Mouse (Mus musculus) left cerebral cortex, postnatal 14 days (tissue): ENCODE results near the gene Ebf4. TPM values are rescaled to one million over a fixed set of nuclear protein-coding genes. Genes with fewer than 3 reads are reported as not detected.

Experiments used
- DNase-seq, 2 experiments: peaks; one replicate each; pipeline ENCODE4 v3.0.0; 2021 to 2022; ENCODE audit warnings: low spot score in 2 of 2, mixed read lengths in 1 of 2
- intact Hi-C: fragments of 180-260 bp; cut with DNase I; formaldehyde crosslinking; loops from one replicate; pipeline ENCODE4 v1.15.1; 2025
- long read RNA-seq, 2 experiments: library from polyadenylated mRNA; stranded (forward); transcript quantifications; one replicate each; pipeline ENCODE4 v2.0.0; 2021
- total RNA-seq, 2 experiments: library from RNA; stranded (reverse); gene quantifications; 2 replicates each; pipeline ENCODE4 v1.2.3; 2021

The Ebf4 gene
- 10 to 100 TPM in 1 of 2 experiments, 1 to 10 TPM in 1; 9.1 to 11.7 TPM for total RNA-seq
- long read RNA-seq, experiment 1, partial matches to known transcripts: 2 of 10 reads
- long read RNA-seq, experiment 1, other reads (novel, unspliced or antisense): 5 of 10 reads
- long read RNA-seq, experiment 2, transcript Ebf4-203 (18 exons, 2,982 nt): major isoform, 6 of 13 reads
- long read RNA-seq, experiment 2, partial matches to known transcripts: 1 of 13 reads
- long read RNA-seq, experiment 2, other reads (novel, unspliced or antisense): 5 of 13 reads

DNA sequence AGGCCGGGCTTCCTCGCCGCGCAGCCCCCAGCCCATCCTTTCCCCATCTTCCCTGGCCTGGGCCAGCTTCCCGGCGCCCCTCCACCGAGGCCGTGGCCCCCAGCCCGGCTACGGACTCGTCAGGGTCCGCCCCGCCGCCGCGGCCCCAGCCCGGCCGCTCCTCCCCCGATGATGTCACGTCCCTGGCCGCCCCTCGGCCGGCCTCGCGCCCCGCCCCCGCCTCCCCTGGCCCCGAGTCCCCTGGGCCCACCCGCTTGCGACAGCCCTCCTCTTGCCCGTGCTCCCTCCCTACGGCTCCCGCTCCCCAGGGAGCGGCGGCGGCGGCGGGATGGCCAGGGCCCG, at the start of gene Ebf4:
TSS of gene Ebf4 (plus strand) at position 234 of the 342 bp plus-strand sequence.
- intact Hi-C loops: loop anchor here (10.0 kb wide), 1 partner anchor 230 kb away; no protein-coding TSS in a partner anchor
- peak in 1 of 2 experiments; percentile 39 for DNase-seq

DNA sequence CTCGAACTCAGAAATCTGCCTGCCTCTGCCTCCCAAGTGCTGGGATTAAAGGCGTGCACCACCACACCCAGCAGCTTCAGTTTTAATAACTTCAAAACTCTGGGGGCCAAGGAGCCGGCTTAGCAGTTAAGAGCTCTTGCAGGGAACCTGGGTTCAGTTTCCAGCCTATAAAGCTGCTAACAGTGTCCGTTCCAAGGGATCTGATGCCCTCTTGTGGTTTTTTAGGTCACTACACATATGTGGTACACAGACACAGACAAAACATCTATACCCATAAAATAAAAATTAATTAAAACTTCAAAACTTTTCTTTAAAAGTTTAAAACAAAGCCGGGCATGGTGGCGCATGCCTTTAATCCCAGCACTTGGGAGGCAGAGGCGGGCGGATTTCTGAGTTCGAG, 48.1 kb upstream of the Ebf4 start:
- DNase-seq: peak; percentile 42 to 55
- intact Hi-C loops: loop anchor here (5.0 to 10.0 kb wide), 3 partner anchors 65 to 342 kb away; no protein-coding TSS in a partner anchor

GRCm38 (mm10) chr2:130248226-130248625, 46.7 kb upstream of the Ebf4 start:
- DNase-seq: no peak
- intact Hi-C loops: loop anchor here (5.0 to 10.0 kb wide), 3 partner anchors 66 to 343 kb away; no protein-coding TSS in a partner anchor

GRCm38 (mm10) chr2:130256762-130257161, 38.2 kb upstream of the Ebf4 start:
- intact Hi-C loops: no loop called here
- no peak for DNase-seq

DNA sequence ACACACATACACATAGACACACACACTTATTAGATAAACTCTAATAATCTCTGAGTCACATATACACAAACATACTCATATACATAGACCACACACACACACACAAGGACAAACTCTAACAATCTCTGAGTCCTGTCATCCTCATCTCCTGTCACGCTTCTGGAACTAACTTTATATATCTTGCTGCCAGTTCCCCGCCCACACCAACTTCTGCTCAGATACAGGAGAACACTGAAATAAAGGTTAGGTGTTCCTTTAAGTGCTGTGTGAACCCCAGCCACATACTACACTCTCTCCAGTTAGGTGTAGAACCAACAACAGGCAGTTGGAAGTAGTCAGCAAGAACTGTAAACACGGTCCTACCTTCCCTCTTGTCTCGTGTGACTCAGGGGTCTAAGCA, 34.1 kb upstream of the Ebf4 start:
- peak in 1 of 2 experiments; percentile 50 for DNase-seq
- intact Hi-C loops: no loop called here

GRCm38 (mm10) chr2:130261914-130262313, 33.1 kb upstream of the Ebf4 start:
- no peak for DNase-seq
- intact Hi-C loops: no loop called here

DNA sequence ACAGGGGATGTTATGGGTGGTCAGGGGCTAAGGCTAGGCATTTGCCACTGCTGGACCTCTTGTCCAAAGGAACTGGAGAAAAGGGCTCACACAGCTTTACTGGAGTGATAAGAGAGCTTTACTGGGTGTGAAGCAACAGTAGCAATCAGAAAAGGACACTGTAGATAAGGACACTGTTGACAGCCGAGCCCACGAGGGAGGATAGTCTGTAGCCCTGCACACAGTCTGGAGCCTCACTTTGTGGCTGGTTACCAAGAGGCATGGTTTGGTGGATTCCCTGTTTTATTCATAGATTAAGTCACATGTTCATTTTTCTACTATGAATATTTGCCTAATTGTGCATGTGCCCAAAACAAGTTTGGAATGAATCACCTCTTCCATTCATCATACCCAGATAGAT, 32.6 kb upstream of the Ebf4 start:
- intact Hi-C loops: no loop called here

DNA sequence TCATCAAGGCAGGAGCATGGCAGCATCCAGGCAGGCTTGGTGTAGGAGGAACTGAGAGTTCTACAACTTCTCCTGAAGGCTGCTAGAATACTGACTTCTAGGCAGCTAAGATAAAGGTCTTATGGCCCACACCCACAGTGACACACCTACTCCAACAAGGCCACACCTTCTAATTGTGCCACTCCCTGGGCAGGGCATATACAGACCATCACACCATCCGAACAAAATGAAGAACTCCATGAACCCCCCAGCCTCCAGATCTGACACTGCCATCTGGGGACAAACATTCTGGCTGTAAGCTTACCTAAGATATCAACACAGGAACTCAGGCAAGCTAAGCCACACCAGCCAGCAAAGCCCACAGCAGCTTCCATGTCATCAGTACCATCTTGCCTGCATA, 29.4 kb upstream of the Ebf4 start:
- intact Hi-C loops: no loop called here
- no peak for DNase-seq

More for the DNA sequence above, 32.6 kb upstream of the Ebf4 start:
- no peak for DNase-seq

DNA sequence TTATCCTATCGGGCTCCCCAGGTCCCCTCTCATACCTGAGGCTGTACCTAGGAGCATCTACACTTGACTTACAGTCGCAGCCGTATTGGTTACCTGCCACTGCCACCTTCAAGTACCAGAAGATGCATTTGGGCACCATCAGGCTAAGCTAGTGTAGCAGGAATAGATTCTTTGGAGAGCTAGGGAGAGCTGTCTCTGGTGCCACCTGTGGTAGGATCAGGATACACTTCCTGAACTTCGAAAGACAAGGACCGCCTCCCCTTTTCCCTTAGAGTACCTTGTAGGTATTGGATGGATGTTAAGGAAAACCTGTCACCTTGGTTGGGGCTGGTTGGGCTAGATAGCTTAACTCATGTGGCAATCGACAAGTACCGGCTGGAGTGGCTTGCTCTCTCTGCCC, 26.9 kb upstream of the Ebf4 start:
- intact Hi-C loops: no loop called here

DNA sequence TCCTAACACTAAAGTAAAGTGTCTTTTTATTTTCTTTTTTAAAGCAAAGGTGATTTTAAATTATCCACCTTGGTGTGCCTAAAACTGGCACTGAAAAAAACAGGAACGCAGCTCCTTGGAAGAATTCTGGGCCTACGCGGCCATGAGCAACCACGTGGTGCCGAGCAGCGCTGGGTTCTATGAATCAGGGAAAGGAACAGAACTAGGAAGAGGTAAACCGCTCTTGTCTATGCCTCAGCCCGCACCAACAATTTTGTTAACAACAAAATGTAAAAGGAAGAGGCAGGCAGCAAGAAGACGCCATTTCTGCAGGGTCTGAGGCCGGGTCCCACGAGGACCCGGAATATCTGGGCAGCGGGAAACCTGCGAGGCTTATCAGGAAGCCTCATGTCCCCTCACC, 21.2 kb upstream of the Ebf4 start:
- no peak for DNase-seq
- intact Hi-C loops: loop anchor here (2.0 kb wide), 1 partner anchor 95 kb away; the partner anchor contains the start of gene Snrpb

More for the DNA sequence above, 26.9 kb upstream of the Ebf4 start:
- no peak for DNase-seq

GRCm38 (mm10) chr2:130274149-130274861, 20.7 kb upstream of the Ebf4 start, which contains the start of gene Nop56:
Gene Nop56, plus strand, starts transcription at chr2:130274430.
- intact Hi-C loops: loop anchor here (2.0 kb wide), 1 partner anchor 96 kb away; the partner anchor contains the start of gene Snrpb
- DNase-seq: peak; percentile 100

- intact Hi-C loops: loop anchor here (2.0 kb wide), 1 partner anchor 96 kb away; the partner anchor contains the start of gene Snrpb
These were observed 20.1 kb upstream of the Ebf4 start for GRCm38 (mm10) chr2:130274862-130275261.

DNA sequence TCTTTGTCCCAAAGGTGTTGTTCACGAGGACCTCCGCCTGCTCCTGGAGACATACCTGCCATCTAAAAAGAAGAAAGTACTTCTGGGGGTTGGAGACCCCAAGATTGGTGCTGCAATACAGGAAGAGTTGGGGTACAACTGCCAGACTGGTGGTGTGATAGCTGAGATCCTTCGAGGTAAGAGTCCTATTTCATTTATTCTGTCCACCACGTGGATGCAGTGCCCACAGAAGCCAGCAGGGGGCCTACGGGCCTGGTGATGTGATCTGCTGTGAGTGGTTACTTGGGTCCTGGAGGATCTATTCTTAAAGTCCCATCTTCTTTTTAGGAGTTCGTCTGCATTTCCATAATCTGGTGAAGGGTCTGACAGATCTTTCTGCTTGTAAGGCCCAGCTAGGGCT, 19.3 kb upstream of the Ebf4 start:
- intact Hi-C loops: loop anchor here (2.0 kb wide), 1 partner anchor 97 kb away; the partner anchor contains the start of gene Snrpb
- DNase-seq: peak; percentile 64 to 86

More at GRCm38 (mm10) chr2:130274862-130275261, 20.1 kb upstream of the Ebf4 start:
- no peak for DNase-seq

DNA sequence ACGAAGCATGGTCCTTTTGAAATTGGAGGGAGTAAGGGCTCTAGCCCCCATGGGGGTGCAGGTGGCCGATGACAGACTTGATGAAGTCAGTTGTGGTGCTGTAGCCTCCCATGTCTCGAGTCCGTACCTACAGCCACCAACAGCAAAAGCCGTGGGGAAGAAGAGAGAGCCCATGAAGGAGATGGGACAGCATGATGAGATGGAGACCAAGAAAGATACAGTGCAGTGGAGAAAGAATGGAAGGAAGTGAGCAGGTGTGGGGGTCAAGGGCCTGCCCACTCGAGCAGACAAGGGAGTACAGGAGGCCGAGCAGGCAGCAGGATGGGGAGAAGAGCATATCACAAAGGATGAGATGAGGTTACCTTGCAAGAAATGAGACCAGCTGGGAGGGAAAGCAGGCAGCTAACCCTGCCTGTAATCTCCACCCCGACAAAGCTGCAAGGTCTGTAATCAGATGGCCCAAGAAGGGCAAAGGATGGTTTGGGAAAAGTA, 15.3 kb upstream of the Ebf4 start:
- no peak for DNase-seq
- intact Hi-C loops: no loop called here

- intact Hi-C loops: no loop called here
- no peak for DNase-seq
These were observed 14.7 kb upstream of the Ebf4 start for GRCm38 (mm10) chr2:130280224-130280623.

GRCm38 (mm10) chr2:130280818-130281217, 14.2 kb upstream of the Ebf4 start:
- DNase-seq: no peak
- intact Hi-C loops: no loop called here

GRCm38 (mm10) chr2:130283854-130284654, 10.9 kb upstream of the Ebf4 start, which contains the start of gene Idh3b:
Gene Idh3b, minus strand, starts transcription at chr2:130284547.
- intact Hi-C loops: no loop called here
- peak; percentile 82 to 93 for DNase-seq

DNA sequence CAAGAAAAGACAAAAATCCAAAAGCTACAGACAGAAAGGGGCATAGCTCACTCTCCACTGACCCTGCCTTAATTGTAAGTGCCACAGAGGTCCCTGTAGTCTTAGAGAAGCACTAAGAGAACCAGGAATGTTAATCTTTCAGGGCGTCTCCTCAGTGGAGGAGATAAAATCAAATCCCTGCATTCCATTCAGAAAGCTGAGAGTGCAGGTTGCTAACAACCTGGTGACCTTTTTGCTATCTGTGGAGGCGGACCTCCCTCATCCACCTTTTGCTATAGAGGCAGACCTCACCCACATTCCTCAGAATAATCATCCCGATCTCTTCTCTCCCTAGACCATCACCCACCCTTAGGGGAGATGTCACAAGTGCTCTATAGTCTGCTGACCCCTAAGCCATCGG, 5.9 kb upstream of the Ebf4 start:
- intact Hi-C loops: no loop called here
- DNase-seq: no peak

DNA sequence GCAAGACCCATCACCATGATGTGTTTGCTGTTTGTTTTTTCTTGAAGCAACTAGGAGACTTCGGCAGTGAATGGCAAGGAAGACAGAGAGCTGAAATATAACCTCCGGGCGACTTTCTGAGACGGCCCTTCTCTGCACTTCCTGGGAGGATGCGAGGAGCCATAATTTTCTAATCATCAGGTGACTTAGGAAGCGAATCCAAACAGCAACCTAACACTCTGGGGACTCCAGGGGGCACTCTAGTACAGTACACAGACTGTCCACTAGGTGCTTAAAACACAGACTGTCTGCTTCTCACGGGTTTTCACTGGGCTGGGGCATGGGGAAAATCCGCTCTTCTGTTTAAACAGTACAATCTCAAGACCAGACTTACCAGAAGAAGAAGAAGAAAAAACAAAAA, 3.5 kb upstream of the Ebf4 start:
- DNase-seq: peak; percentile 85 to 95
- intact Hi-C loops: loop anchor here (1.0 to 10.0 kb wide), 3 partner anchors 71 to 233 kb away; no protein-coding TSS in a partner anchor
